Mouse (Mus musculus): ENCODE measurements around the gene Garem2. TPM values are rescaled to one million over a fixed set of nuclear protein-coding genes. Genes with fewer than 3 reads are reported as not detected.

The Garem2 gene
- polyA plus RNA-seq, 1 experiment from 2014 or later, result 0.02 TPM

GRCm38 (mm10) chr5:30153222-30153621 lies 48.3 kb downstream of the Garem2 start:
- Histone ChIP-seq H3K36me3 (ENCODE audit: control insufficient read depth, insufficient read depth) (no peaks in the 10 kb centered on the region), H3K4me1 (ENCODE audit: control insufficient read depth, low read depth, low read length) (peaks cover 12% of the 10 kb centered on the region), H3K9ac (ENCODE audit: low read depth, low read length) (no peak overlapping the region), H3K9me3 (replicated peaks; ENCODE audit: control insufficient read depth, low read length) (no peaks in the 10 kb centered on the region), H3K27ac (ENCODE audit: low read length) (no peak overlapping the region), H3K4me2 (ENCODE audit: low read depth, low read length) (0 out of 2 replicates have a peak overlapping the region, but pooled peaks have one; percentile 28), H3K4me3 (ENCODE audit: low read depth, low read length) (peak overlapping the region; percentile 13; the same call in 1 of the 2 replicates), H3K27me3 (ENCODE audit: control insufficient read depth, insufficient read depth, low read depth, low read length) (no peaks in the 10 kb centered on the region)
- no peak for ATAC-seq (ENCODE audit: low read depth)
- 84% methylated on average over 2 of the region's 2 CpGs for WGBS (ENCODE audit: insufficient replicate concordance)

GRCm38 (mm10) chr5:30154013-30154412 lies 49.1 kb downstream of the Garem2 start:
- H3K36me3 ChIP-seq (ENCODE audit: control insufficient read depth, insufficient read depth), result no peaks in the 10 kb centered on the region
- no peaks in the 10 kb centered on the region for H3K9me3 ChIP-seq (replicated peaks; ENCODE audit: control insufficient read depth, low read length)
- ATAC-seq (ENCODE audit: low read depth), result no peak
- 24% methylated on average over 4 of the region's 4 CpGs for WGBS (ENCODE audit: insufficient replicate concordance)
- peak overlapping the region; percentile 95 for H3K27ac ChIP-seq (ENCODE audit: low read length)
- H3K4me3 ChIP-seq (ENCODE audit: low read depth, low read length), result peak overlapping the region; percentile 99
- peaks cover 12% of the 10 kb centered on the region for H3K4me1 ChIP-seq (ENCODE audit: control insufficient read depth, low read depth, low read length)
- H3K4me2 ChIP-seq (ENCODE audit: low read depth, low read length), result peak overlapping the region; percentile 85
- H3K9ac ChIP-seq (ENCODE audit: low read depth, low read length), result peak overlapping the region; percentile 94
- H3K27me3 ChIP-seq (ENCODE audit: control insufficient read depth, insufficient read depth, low read depth, low read length), result no peaks in the 10 kb centered on the region

- WGBS (ENCODE audit: insufficient replicate concordance), result under 1% methylated on average over 53 of the region's 53 CpGs
- H3K4me1 ChIP-seq (ENCODE audit: control insufficient read depth, low read depth, low read length), result peaks cover 12% of the 10 kb centered on the region
Measured at GRCm38 (mm10) chr5:30154474-30155394, 49.8 kb downstream of the Garem2 start, which contains the start of the genes Hadha and Hadhb. TSS of gene Hadha (minus strand) at chr5:30155162. TSS of gene Hadhb (plus strand) at chr5:30155248.

GRCm38 (mm10) chr5:30155395-30155792 lies 50.4 kb downstream of the Garem2 start:
- H3K4me2 ChIP-seq (ENCODE audit: low read depth, low read length), result peak overlapping the region; percentile 85
- 0% methylated on average over 31 of the region's 31 CpGs for WGBS (ENCODE audit: insufficient replicate concordance)
- H3K27ac ChIP-seq (ENCODE audit: low read length), result peak overlapping the region; percentile 95
- H3K4me3 ChIP-seq (ENCODE audit: low read depth, low read length), result peak overlapping the region; percentile 99
- peak; percentile 15 for ATAC-seq (ENCODE audit: low read depth)
- peak overlapping the region; percentile 94 for H3K9ac ChIP-seq (ENCODE audit: low read depth, low read length)
- no peaks in the 10 kb centered on the region for H3K27me3 ChIP-seq (ENCODE audit: control insufficient read depth, insufficient read depth, low read depth, low read length)
- H3K36me3 ChIP-seq (ENCODE audit: control insufficient read depth, insufficient read depth), result no peaks in the 10 kb centered on the region
- no peaks in the 10 kb centered on the region for H3K9me3 ChIP-seq (replicated peaks; ENCODE audit: control insufficient read depth, low read length)
- H3K4me1 ChIP-seq (ENCODE audit: control insufficient read depth, low read depth, low read length), result peaks cover 9% of the 10 kb centered on the region; the same call in 1 of the 2 replicates

More at GRCm38 (mm10) chr5:30154474-30155394, 49.8 kb downstream of the Garem2 start, which contains the start of the genes Hadha and Hadhb:
- Histone ChIP-seq H3K4me2 (ENCODE audit: low read depth, low read length) (peak within 1 kb of the TSS; percentile 85), H3K27me3 (ENCODE audit: control insufficient read depth, insufficient read depth, low read depth, low read length) (no peaks in the 10 kb centered on the region), H3K36me3 (ENCODE audit: control insufficient read depth, insufficient read depth) (no peaks in the 10 kb centered on the region), H3K4me3 (ENCODE audit: low read depth, low read length) (peak within 1 kb of the TSS; percentile 99), H3K9me3 (replicated peaks; ENCODE audit: control insufficient read depth, low read length) (no peaks in the 10 kb centered on the region), H3K27ac (ENCODE audit: low read length) (peak within 1 kb of the TSS; percentile 95), H3K9ac (ENCODE audit: low read depth, low read length) (peak within 1 kb of the TSS; percentile 94)
- peak; percentile 87 for ATAC-seq (ENCODE audit: low read depth)

- Histone ChIP-seq H3K9ac (ENCODE audit: low read depth, low read length) (peak overlapping the region; percentile 94), H3K36me3 (ENCODE audit: control insufficient read depth, insufficient read depth) (no peaks in the 10 kb centered on the region), H3K9me3 (replicated peaks; ENCODE audit: control insufficient read depth, low read length) (no peaks in the 10 kb centered on the region), H3K4me2 (ENCODE audit: low read depth, low read length) (peak overlapping the region; percentile 85), H3K27me3 (ENCODE audit: control insufficient read depth, insufficient read depth, low read depth, low read length) (no peaks in the 10 kb centered on the region), H3K4me3 (ENCODE audit: low read depth, low read length) (peak overlapping the region; percentile 99), H3K4me1 (ENCODE audit: control insufficient read depth, low read depth, low read length) (peaks cover 9% of the 10 kb centered on the region; the same call in 1 of the 2 replicates), H3K27ac (ENCODE audit: low read length) (peak overlapping the region; percentile 95)
- 14% methylated on average over 13 of the region's 13 CpGs for WGBS (ENCODE audit: insufficient replicate concordance)
- ATAC-seq (ENCODE audit: low read depth), result no peak
Measured at GRCm38 (mm10) chr5:30155821-30156629, 51.1 kb downstream of the Garem2 start.

- Histone ChIP-seq H3K9ac (ENCODE audit: low read depth, low read length) (no peak overlapping the region), H3K4me1 (ENCODE audit: control insufficient read depth, low read depth, low read length) (peaks cover 6% of the 10 kb centered on the region; the same call in 1 of the 2 replicates), H3K4me2 (ENCODE audit: low read depth, low read length) (no peak overlapping the region), H3K36me3 (ENCODE audit: control insufficient read depth, insufficient read depth) (no peaks in the 10 kb centered on the region), H3K27me3 (ENCODE audit: control insufficient read depth, insufficient read depth, low read depth, low read length) (no peaks in the 10 kb centered on the region), H3K9me3 (replicated peaks; ENCODE audit: control insufficient read depth, low read length) (no peaks in the 10 kb centered on the region), H3K27ac (ENCODE audit: low read length) (no peak overlapping the region), H3K4me3 (ENCODE audit: low read depth, low read length) (no peak overlapping the region)
- WGBS (ENCODE audit: insufficient replicate concordance), result 74% methylated on average over 6 of the region's 6 CpGs
- ATAC-seq (ENCODE audit: low read depth), result no peak
Measured at GRCm38 (mm10) chr5:30159601-30160000, 54.6 kb downstream of the Garem2 start.

GRCm38 (mm10) chr5:30161836-30162235 lies 56.9 kb downstream of the Garem2 start:
- Histone ChIP-seq H3K9me3 (replicated peaks; ENCODE audit: control insufficient read depth, low read length) (no peaks in the 10 kb centered on the region), H3K4me2 (ENCODE audit: low read depth, low read length) (no peak overlapping the region), H3K4me3 (ENCODE audit: low read depth, low read length) (no peak overlapping the region), H3K27ac (ENCODE audit: low read length) (no peak overlapping the region), H3K9ac (ENCODE audit: low read depth, low read length) (no peak overlapping the region), H3K36me3 (ENCODE audit: control insufficient read depth, insufficient read depth) (0 out of 2 replicates have a peak, but pooled peaks cover 3% of the 10 kb centered on the region), H3K4me1 (ENCODE audit: control insufficient read depth, low read depth, low read length) (no peaks in the 10 kb centered on the region), H3K27me3 (ENCODE audit: control insufficient read depth, insufficient read depth, low read depth, low read length) (no peaks in the 10 kb centered on the region)
- 65% methylated on average over 1 of the region's 1 CpGs for WGBS (ENCODE audit: insufficient replicate concordance)
- ATAC-seq (ENCODE audit: low read depth), result no peak

GRCm38 (mm10) chr5:30162339-30162738 lies 57.4 kb downstream of the Garem2 start:
- no peaks in the 10 kb centered on the region for H3K9me3 ChIP-seq (replicated peaks; ENCODE audit: control insufficient read depth, low read length)
- H3K9ac ChIP-seq (ENCODE audit: low read depth, low read length), result no peak overlapping the region
- 0 out of 2 replicates have a peak, but pooled peaks cover 3% of the 10 kb centered on the region for H3K36me3 ChIP-seq (ENCODE audit: control insufficient read depth, insufficient read depth)
- no peak overlapping the region for H3K4me3 ChIP-seq (ENCODE audit: low read depth, low read length)
- no peaks in the 10 kb centered on the region for H3K27me3 ChIP-seq (ENCODE audit: control insufficient read depth, insufficient read depth, low read depth, low read length)
- H3K27ac ChIP-seq (ENCODE audit: low read length), result no peak overlapping the region
- WGBS (ENCODE audit: insufficient replicate concordance), result 64% methylated on average over 6 of the region's 6 CpGs
- no peak overlapping the region for H3K4me2 ChIP-seq (ENCODE audit: low read depth, low read length)
- H3K4me1 ChIP-seq (ENCODE audit: control insufficient read depth, low read depth, low read length), result no peaks in the 10 kb centered on the region
- no peak for ATAC-seq (ENCODE audit: low read depth)
